Mouse (Mus musculus) CH12F3 (cell line): ENCODE measurements around the gene Abr.

Experiments used
- in situ Hi-C: fragments of 300-500 bp; cut with MboI; formaldehyde crosslinking; loops from 2 replicates; pipeline ENCODE4 v1.14.3; 2020; ENCODE audit warnings: low sequenced_read_pairs

The Abr gene

DNA sequence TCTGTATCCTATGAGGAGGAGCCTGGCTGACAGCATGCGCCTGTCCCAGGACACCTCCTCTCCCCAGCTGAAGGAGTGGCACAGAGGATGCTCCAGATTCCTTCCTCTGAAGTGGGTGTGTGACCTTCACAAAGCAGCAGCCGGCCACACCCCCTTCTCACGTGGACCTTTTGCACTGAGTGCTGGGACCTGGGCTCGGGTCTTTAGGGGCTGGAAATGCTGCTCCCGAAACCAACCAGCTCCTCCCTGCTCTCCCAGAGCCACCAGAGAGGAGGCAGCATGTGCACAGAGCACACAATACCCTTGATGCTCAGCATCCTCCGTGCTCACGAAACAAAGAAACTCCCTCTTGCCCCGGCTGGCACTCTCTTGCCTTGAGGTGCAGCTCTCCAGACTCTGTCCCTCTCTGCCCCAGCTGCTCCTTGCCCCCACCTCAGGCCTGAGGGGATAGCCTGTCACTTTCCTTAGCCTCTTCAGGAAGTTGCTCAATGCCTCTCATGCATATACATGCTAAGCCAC is 154.6 kb downstream of the Abr start:
- in situ Hi-C loops: no loop called here

DNA sequence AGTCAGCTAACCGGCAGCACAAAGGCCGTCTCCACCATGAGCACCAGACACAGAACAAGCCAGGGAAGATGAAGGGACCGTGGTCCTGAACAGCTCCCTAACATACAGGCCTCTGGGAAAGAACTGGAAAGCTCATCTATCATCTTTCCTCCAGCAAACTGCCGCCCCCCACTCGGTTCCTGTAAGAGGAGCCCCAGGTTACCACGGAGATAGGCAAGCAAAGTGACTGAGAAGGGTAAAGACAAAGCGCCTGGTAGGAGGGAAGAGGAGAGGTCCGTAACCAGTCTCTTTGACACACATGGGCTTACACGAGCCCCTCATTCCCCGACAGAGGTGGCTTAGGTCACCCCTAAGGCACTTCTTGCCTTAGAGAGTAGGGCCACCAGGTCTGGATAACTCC is 155.0 kb downstream of the Abr start:
- in situ Hi-C loops: no loop called here

DNA sequence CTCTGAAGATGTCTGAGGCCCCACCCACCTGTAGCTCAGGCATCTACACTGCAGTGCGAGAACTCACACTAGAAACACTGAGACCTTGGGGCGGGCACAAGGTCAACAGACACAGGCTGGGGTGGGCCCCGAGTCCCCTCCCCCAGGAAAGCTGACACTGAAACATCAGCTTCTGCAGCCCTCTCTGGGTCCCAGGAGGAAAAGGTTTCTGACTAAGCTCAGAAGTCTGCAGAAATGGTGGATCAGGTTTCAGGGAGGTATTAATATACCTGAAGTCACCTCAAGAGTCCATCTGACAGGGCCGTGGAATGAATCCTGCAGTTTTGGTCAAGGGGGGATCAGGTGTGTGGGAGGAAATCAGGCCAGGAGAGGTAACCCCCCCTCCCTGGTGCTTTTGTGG is 156.2 kb downstream of the Abr start:
- in situ Hi-C loops: no loop called here

DNA sequence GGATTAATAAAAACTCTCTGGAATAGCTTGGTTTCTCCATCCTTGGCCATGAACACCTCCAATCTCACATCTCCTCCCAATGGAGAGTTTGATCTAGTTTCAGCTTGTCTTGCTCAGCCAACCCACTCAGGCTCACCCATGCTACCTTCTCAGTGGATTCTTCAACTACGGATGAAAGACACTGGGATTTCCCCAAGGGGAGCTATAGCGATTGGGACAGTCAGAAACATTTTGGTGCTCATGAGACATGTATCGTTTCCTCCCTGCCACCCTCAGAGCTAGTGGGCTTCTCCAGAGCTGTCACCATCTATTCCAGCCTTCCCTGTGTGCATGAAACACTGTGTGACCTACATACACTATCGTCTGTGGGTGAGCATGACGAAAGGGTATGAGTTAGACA is 160.4 kb downstream of the Abr start:
- in situ Hi-C loops: no loop called here

DNA sequence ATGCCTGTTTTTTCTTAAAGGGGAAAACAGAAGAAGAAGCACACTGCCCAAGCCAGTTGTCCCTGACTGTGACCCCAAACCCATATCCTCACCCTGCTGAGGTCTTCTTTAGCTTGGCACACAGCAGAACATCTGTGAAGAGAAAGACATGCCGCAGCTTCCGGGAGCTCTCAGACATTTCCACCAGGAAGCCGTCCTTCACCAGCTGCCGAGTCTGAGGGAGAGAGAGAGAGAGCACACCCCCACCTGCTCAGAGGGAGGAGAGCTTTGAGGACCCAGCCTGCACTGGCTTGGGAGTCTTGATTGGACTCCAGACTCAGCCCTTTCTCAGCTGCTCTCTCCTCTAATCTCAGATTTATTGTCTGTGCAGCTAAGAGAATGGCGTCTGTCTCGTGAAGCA is 160.9 kb downstream of the Abr start:
- in situ Hi-C loops: no loop called here

DNA sequence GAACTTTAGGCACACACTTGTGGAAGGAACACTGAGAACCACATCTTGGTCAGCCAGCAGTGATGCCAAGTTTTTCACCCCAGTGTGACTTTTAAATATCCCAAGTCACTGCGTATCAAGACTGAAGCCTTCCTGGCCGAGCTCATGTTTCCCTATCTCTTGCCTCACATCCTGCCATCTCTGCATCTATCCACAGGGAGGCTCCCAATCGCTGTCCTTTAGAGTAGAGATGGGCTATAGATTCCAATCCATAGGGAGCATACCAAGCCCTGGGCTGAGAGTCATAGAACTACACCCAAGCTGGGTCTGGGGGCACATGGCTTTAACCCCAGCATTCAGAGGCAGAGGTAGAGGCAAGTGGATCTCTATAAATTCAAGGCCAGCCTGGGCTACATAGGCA is 162.6 kb downstream of the Abr start:
- in situ Hi-C loops: no loop called here

DNA sequence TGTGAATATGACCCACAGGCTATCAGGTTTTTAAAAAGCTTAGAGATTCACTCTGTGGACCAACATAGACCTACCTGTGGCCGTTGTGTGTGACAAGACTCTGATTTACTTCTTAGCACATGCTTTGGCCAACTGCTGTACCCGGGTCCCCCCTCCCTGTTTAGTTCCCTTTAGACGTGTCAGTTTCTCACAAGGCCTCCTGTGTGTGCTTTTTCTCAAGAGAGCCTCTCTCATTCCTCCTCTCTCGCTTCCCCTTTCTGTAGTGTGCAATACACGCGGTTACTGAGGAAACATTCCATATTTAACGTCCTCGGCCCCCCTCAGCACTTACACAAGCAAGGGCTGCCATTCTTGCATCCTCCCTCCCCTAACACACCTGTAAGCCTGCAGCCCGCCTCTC is 163.4 kb downstream of the Abr start:
- in situ Hi-C loops: no loop called here

DNA sequence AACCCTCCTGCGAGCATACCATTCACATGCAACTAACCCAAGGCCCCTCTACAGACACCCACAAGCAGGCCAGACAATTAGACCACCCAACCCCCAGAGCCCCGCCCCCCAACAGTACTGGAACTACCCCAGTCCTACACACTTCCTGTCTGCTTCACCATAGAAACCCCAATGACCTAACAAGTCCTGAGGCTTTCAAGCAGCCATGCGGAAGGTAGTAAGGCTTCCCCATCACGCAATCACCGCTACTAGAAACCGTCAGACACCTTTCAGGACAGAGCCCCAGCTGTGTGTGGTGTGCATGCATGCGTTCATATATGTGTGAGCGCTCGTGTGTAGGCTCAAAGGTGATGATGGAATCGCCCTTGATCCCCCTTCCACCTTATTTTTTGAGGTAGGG is 165.2 kb downstream of the Abr start:
- in situ Hi-C loops: no loop called here

DNA sequence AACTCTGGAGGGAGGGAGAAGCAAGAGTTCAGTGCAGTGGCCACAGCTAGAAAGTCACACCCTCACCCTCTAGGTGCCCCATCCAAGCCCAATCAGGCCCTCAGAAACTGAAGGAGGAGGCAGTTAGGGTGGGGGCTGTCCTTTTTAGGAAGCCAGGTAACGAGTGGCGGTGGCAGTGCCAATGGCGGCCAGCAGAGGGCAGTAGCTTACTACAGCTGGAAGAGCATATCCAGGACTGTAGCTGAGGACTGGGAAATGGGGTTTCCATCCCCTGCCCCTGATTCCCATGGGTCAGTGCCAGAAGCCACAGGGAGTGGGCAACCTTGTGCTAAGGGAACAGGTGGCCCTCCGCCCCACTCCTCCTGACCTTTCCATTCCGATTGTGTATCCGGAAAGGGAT is 165.9 kb downstream of the Abr start:
- in situ Hi-C loops: no loop called here

DNA sequence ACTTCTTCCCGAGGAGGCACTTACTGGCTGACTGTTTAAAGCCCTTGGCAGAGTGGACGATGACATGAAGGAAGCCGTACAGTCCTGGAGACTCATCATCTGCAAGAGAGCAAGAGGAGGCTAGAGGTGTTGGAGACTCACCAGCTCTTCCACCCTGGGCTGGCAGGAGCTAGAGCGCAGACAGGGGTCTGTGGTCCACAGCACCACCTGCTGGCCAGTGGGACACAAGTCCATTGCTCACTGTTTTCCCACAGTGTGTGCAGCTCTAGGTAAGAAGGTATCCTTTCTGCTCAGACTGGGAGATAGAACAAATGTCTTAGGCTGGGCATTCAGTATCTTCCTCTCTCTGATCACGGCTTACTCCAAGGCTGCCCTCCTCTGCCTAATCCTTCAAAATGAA is 167.6 kb downstream of the Abr start:
- in situ Hi-C loops: no loop called here

DNA sequence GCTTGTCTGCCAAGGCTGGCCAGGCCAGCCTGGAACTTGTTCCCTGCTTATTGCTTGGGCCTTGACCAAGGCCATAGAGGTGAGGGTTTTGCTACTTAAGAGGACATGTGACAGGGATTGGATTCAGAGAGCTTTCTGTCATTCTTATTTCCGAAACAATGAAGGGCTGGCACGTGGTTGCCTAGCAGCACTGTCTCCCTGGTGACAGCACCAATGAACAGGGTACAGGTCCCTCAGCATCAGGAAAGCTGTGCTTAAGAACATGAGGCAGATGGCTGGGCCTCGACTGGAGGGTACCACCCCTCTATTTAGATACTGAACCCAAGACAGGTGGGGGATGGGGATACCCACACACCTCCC is 171.9 kb downstream of the Abr start:
- in situ Hi-C loops: no loop called here

DNA sequence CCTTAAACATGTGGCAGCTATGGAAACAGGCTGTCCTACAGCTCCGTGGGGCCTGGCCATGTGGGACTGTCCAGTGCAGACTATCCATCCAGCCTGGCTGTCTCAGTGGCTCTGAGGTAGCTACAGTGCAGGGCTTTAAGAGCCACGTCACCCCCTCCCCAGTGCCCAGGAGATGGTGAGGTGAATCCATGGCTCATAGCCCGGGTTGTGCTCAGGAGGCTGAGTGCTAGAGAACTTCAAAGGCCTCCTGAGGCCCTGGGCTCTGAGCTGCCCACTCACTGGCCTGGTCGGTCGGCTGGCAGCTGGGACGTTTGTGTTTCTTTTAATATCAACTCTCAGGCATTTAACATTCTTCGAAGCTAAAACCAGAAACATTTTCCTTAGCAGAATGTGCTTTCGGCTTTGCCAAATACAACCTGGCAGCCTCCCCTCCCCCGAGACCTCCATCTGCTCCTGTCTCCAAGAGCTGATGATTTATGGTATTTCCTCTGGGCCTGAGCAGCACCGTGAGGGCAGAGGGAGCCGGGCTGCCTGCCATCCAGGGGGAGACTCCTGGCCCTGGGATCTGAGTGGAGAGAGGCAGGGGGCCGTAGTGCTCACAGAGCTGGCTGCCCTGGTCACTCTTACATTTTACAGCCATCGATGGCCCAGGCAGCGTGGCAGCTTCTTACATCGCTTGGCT is 172.5 kb downstream of the Abr start:
- in situ Hi-C loops: no loop called here

DNA sequence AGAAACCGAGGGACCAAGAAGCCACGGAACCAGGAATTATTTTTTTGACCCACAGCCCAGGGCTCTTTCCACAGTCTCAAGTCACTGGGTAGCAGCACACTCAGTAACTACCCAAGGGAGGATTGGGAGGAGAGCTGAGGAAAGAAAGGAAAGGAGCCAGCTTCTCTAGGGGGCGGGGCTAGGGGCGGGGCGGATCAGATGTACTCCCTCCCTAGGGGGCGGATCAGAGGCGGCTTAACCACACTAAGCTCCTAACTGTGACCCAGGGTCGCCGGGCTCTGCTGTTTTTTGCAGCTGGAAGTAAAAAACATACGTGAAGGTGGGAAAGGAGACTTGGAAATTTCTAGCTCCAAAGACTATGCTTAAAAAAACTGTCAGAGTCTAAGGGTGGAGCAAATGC is 175.9 kb downstream of the Abr start:
- in situ Hi-C loops: no loop called here

DNA sequence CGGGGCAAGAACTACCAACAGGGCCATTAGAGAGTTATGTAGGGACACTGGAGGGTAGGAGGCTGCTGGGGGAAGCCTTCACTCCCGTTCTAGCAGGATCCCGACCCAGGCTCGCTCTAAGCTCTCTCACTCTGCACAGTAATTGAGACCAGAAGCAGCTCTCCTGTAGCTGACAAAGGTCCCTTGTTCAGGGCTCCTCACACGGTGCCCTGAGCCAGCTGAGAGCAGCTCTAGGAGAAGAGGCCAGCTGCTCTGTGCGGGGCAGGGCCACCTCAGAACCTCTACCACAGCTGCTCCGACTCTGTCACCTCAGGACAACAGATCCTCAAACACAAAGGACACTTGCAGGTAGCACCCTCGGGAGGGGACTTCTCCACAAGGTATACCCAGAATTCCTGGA is 176.7 kb downstream of the Abr start:
- in situ Hi-C loops: no loop called here

DNA sequence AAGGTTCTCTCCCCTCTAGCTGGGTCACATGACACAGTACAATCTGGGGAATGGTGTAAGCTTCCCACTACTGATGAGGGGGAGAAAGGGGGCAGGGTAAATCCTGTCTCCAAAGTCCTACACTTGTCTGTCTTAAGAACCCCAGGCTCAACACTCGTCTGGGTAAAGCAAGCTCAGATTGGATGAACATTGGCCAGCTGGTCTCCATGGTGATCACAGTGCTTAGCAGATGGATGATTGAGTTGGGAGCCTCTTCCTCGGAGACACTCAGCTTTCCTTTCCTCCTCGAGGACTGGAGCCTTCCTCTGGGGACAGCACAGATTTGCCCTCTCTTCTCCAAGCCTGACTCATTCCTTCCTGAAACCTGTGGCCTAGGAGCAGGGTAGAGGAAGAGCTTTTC is 182.4 kb downstream of the Abr start:
- in situ Hi-C loops: no loop called here

DNA sequence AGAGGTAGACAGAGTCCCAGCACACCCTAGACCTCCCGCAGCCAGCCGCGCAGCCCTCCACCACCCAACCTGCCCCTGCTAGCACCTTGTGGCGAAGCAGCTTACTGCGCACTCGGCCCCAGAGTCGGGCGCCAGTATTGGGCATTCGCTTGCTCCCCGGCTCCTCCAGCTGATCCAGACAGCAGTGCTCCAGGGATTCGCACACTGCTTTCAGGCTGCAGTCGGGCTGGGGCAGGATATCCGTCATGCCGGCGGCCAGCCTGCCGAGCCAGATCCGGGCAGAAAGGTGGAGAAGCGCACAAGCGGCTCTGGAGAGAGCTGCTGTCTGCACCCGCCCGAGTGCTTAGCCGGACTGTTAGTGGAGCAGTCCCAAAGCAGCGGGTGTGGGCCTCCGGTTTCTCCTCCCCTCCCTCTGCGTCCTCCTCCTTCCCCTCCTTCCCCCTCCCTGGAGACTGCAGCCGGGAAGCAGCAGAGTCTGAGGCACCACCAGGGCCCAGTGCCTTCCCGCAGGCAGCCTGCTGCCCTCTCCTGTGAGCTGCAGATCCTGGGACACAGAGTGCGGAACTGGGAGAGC is 185.2 kb downstream of the Abr start:
- in situ Hi-C loops: no loop called here

DNA sequence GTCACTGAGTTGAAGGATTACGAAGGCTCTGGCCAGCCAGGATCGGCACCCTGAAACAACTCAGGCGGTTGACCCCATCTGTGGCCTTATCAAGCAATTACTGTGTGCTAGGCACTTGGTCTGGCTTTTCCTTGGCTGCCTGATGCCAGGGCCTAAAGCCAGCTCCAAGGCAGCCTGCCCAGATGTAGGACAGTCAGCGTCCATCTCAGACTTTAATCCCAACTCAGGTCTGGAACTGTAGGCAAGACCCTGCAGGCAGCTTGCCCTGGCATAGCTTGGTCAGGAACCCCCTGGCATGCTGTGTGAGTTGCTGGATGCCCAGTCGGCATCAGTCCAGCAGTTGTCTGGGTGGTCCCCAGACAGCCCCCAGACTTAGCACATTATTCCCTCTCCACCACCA is 186.1 kb downstream of the Abr start:
- in situ Hi-C loops: no loop called here

DNA sequence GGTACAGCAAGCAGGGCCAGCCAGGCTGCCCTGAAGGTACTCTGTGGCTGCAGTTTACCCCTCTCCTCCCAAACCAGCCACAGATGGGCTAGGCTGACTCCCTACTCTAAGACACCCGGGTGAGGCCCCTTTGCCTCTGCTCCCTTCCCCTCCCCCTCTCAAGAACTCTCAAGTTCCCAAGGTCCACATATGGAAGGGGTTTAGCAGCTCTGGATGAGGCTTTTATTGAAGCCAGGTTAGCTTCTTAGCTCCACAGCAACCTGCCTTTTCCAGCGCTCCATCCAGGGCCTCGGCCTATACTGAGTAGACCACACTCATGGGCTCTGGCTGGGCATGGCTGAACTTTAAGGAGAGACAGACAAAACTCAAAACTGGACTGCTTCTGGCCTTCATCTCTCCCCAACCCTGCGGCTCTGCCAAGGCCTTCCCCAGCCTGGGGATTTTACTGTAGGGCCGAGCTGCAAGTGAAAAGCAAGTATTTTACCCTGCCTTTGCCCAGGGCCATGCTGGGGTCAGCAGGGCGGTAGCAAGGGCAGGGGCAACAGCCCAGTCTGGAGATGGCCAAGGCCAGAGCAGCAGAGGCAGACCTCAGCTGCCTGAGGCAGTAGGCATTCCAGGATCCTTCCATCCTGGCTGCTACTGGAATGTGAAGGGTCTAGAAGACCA is 192.0 kb downstream of the Abr start:
- in situ Hi-C loops: no loop called here

DNA sequence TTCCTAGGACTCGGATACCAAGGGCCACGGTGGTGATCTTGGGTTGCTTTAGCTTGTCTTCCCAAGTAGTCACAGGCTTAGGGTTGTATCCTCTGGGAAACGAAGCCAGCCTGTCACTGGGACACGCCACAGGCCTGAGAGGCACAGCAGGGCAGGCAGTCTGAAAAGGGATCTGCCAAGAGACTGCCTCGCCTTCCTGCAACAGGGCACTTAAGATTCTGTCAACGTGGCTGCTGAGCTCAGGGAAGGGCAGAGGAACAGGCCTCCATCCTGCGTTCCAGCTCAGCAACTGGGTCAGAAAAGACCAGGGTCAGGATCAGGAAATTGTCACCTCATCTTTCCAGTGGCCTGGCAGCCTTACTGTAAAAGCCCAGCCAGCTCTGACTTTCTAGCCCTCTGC is 192.6 kb downstream of the Abr start:
- in situ Hi-C loops: no loop called here

DNA sequence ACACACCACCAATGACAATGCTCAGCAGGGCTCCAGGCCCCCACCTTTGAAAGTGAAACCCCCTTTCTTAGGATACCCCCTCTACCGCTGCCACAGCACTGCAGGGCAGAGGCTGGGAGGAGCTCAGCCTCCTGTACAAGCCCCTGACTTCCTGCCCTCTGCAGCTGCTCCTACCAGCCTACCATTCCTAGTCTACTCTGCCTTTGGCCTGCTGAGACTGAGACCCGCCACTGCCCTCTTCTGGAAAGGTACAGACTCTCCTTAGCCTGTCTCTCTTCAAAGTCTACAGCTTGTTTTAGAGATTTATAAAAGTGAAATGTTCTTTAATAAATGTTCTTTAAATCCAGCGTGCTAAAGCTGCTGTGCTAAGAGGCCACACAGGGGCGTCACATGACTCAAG is 193.1 kb downstream of the Abr start:
- in situ Hi-C loops: no loop called here

DNA sequence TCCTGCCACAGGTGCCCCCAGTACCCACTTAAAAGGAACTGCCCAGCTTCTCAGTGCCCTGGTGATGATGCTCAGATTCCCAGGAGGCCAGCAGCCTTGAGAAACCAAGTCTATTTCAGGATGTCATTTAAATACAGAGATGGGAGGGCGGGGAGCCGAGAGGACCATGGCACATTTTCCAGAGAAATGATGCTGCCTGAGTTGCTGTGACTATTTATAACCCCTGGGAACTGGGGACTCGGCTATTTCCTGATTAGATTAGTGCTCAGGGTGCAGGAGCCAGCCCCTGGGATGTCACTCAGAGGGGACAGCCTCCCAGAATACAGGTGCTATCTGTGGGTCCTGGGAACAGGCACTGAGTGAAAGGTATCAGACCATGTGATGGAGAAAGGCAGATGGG is 194.3 kb downstream of the Abr start:
- in situ Hi-C loops: no loop called here

DNA sequence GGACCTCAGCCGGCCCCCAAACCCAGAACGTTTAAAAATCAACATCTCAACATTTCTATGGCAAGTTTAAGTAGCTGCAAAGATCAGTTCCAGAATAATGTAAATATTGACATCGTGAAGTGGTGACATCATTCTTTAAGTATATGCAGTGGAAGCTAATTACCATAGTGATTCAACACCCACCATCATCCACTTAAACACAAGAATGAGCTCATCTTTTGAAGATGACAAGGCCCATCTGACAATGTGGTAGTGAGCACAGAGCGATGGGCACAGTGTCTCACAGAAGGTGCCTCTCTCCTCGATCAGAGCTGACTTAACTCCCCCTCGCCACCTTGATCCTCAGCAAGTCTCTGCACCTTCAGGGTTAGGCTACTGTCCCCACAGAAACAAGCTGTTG is 196.4 kb downstream of the Abr start:
- in situ Hi-C loops: no loop called here

DNA sequence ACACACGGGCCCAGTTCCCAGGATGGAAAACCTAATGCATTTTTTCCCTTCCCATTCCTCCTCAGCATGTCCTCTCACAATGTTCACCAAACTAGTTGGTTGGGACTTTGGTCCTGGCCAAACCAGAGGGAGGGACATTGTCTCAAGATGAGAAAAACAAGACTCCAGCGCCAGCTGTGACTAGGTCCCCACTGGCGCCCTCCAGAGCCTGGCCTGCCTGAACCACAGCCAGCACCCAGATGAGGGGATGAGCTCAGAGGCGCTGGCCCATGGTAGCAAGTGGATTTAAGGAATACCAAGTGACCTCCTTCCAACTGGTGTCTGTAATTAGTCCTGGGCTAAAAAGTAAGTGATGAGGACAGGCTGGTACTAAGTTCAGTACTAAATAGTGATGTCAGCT is 201.2 kb downstream of the Abr start:
- in situ Hi-C loops: no loop called here
